Mouse (Mus musculus): ENCODE measurements at regions not wholly inside any gene's neighbourhood (a gene's known extent, or its start where the extent isn't known, plus 50 kb on each side); places are given as distances from the start of the nearest gene placed in this dataset.

DNA sequence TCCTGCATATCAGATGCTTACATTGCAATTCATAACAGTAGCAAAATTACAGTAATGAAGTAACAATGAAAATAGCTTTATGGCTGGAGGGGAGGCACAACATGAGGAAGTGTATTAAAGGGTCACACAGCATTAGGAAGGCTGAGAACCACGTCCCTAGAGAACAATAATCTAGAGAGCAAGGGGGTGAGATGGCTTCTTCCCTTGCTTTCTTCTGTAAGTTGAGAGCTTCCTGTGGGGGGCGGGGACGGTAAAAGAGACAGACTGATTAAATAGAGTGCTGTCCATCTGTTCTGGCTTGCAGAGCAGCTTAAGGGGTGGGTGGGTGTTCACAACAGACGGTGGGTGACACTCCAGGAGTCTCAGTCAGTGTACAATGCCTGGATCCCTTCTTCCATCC lies 68.2 kb upstream of the Lrpprc start:
- TF ChIP-seq CTCF (IDR thresholded peaks at IDR 0.05 in 2 of 3, conservative IDR thresholded peaks at IDR 0.05 in 1 of 3; ENCODE audit: control insufficient read depth in 1 of 3, insufficient read depth in 1 of 3, low read depth in 2 of 3, low read length in 3 of 3, poor library complexity in 1 of 3, severe bottlenecking in 1 of 3) (no peak), SMC3 (IDR thresholded peaks at IDR 0.05; ENCODE audit: low read depth, low read length) (no peak), SIN3A (IDR thresholded peaks at IDR 0.05; ENCODE audit: low read length) (no peak), POLR2AphosphoS5 (IDR thresholded peaks at IDR 0.05; ENCODE audit: borderline replicate concordance, low read depth, low read length) (no peak), JUND (IDR thresholded peaks at IDR 0.05; ENCODE audit: low read depth, low read length) (no peak), MXI1 (IDR thresholded peaks at IDR 0.05; ENCODE audit: low read depth, low read length) (no peak), POLR2A (IDR thresholded peaks at IDR 0.05; ENCODE audit: control insufficient read depth in 1 of 2, insufficient read depth in 1 of 2, low read depth in 1 of 2, low read length in 2 of 2, poor library complexity in 1 of 2) (no peak), MAZ (IDR thresholded peaks at IDR 0.05; ENCODE audit: low read depth, low read length) (no peak), POLR2AphosphoS2 (IDR thresholded peaks at IDR 0.05; ENCODE audit: low read length) (no peak), EP300 (IDR thresholded peaks at IDR 0.05; ENCODE audit: low read depth in 1 of 2, low read length in 2 of 2) (no peak)

All from MEL (cell line).